Mouse (Mus musculus) bone marrow, adult 2 months (tissue): ENCODE measurements around the gene Madcam1.

ENCODE experiments used
- CTCF ChIP-seq: fragments of 200-500 bp; IDR thresholded peaks from 2 replicates; pipeline ENCODE4 v1.5.1; 2011; ENCODE audit warnings: low read length, control low read depth; ENCODE audit not compliant: control insufficient read depth, insufficient read depth
- POLR2A ChIP-seq: fragments of 200-500 bp; IDR thresholded peaks from 2 replicates; pipeline ENCODE4 v1.6.1; 2011; ENCODE audit warnings: low read depth, mild to moderate bottlenecking, control low read depth, low read length, borderline replicate concordance; ENCODE audit not compliant: control insufficient read depth

DNA sequence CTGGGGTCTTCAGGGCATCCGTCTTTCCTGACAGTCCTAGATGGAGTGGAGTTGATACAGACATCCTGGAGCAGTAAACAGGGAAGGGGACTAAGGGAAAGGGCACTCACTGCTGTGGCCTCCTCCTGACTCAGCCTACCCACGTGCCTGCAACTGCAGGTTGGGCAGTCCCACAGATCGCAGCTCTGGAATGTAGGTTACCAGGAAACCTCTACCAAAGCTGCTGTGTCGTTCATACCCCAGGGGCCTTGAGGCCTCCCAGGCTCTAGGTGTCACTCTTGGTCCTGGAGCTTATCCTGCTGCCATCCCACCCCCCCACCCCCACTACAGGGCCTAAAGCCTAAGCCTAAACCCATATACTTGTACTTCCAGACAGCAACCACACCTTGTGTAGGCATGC, 43.4 kb downstream of the Madcam1 start:
- no peak for TF ChIP-seq POLR2A
- TF ChIP-seq CTCF: no peak
